Mouse (Mus musculus): Measurements from ENCODE around the gene Rptor.

The Rptor gene

GRCm38 (mm10) chr11:119811598-119811997 is 208.9 kb downstream of the Rptor start:
- no peak for DNase-seq (ENCODE audit: low read depth, low spot score)

GRCm38 (mm10) chr11:119812093-119812492 is 209.4 kb downstream of the Rptor start:
- DNase-seq (ENCODE audit: low read depth, low spot score) = no peak

- no peak for DNase-seq (ENCODE audit: low read depth, low spot score)
Measured at GRCm38 (mm10) chr11:119814035-119814558, 211.4 kb downstream of the Rptor start.

- DNase-seq (ENCODE audit: low read depth, low spot score) = no peak
Measured at GRCm38 (mm10) chr11:119816798-119817361, 214.2 kb downstream of the Rptor start.

- DNase-seq (ENCODE audit: low read depth, low spot score) = no peak
Measured at GRCm38 (mm10) chr11:119817362-119817837, 214.7 kb downstream of the Rptor start.

- DNase-seq (ENCODE audit: low read depth, low spot score) = no peak
Measured at GRCm38 (mm10) chr11:119817898-119818297, 215.2 kb downstream of the Rptor start.

GRCm38 (mm10) chr11:119821514-119821913 is 218.8 kb downstream of the Rptor start:
- DNase-seq (ENCODE audit: low read depth, low spot score) = no peak

GRCm38 (mm10) chr11:119824072-119824649 is 221.5 kb downstream of the Rptor start:
- DNase-seq (ENCODE audit: low read depth, low spot score) = no peak

GRCm38 (mm10) chr11:119825783-119826182 is 223.1 kb downstream of the Rptor start:
- DNase-seq (ENCODE audit: low read depth, low spot score) = no peak

- DNase-seq (ENCODE audit: low read depth, low spot score) = no peak
Measured at GRCm38 (mm10) chr11:119826239-119826638, 223.5 kb downstream of the Rptor start.

- DNase-seq (ENCODE audit: low read depth, low spot score) = no peak
Measured at GRCm38 (mm10) chr11:119829116-119829515, 226.4 kb downstream of the Rptor start.

- DNase-seq (ENCODE audit: low read depth, low spot score) = no peak
Measured at GRCm38 (mm10) chr11:119831682-119832081, 229.0 kb downstream of the Rptor start.

- DNase-seq (ENCODE audit: low read depth, low spot score) = no peak
Measured at GRCm38 (mm10) chr11:119833311-119833710, 230.6 kb downstream of the Rptor start.

- DNase-seq (ENCODE audit: low read depth, low spot score) = no peak
Measured at GRCm38 (mm10) chr11:119833877-119834804, 231.4 kb downstream of the Rptor start.

GRCm38 (mm10) chr11:119836326-119836725 is 233.6 kb downstream of the Rptor start:
- no peak for DNase-seq (ENCODE audit: low read depth, low spot score)

GRCm38 (mm10) chr11:119837786-119838185 is 235.1 kb downstream of the Rptor start:
- no peak for DNase-seq (ENCODE audit: low read depth, low spot score)

GRCm38 (mm10) chr11:119839411-119840342 is 237.0 kb downstream of the Rptor start:
- DNase-seq (ENCODE audit: low read depth, low spot score) = peak; percentile 30

GRCm38 (mm10) chr11:119846608-119847007 is 243.9 kb downstream of the Rptor start:
- DNase-seq (ENCODE audit: low read depth, low spot score) = no peak

- DNase-seq (ENCODE audit: low read depth, low spot score) = no peak
Measured at GRCm38 (mm10) chr11:119847076-119847475, 244.4 kb downstream of the Rptor start.

GRCm38 (mm10) chr11:119847569-119847968 is 244.9 kb downstream of the Rptor start:
- no peak for DNase-seq (ENCODE audit: low read depth, low spot score)

- DNase-seq (ENCODE audit: low read depth, low spot score) = no peak
Measured at GRCm38 (mm10) chr11:119848189-119848588, 245.5 kb downstream of the Rptor start.
